Mouse (Mus musculus) olfactory bulb, adult 2 months (tissue): Measurements from ENCODE around the gene Mysm1. TPM values are rescaled to one million over a fixed set of nuclear protein-coding genes. Genes with fewer than 3 reads are reported as not detected.
A peak's percentile ranks its signal among the peaks of the same experiment; 100 is the strongest.

Experiments used
- H3K27ac ChIP-seq: fragments of 200-500 bp; 2 replicates; pipeline ENCODE4 v1.5.1; 2012; ENCODE audit warnings: low read depth, low read length; ENCODE audit not compliant: insufficient read depth
- H3K4me1 ChIP-seq: fragments of 200-500 bp; 2 replicates; pipeline ENCODE4 v1.6.1; 2012; ENCODE audit warnings: low read length; ENCODE audit not compliant: control insufficient read depth, insufficient read depth
- H3K4me3 ChIP-seq: fragments of 200-500 bp; 2 replicates; pipeline ENCODE4 v1.5.1; 2012; ENCODE audit warnings: mild to moderate bottlenecking, low read depth, low read length, moderate library complexity; ENCODE audit not compliant: insufficient read depth
- CTCF ChIP-seq: fragments of 200-500 bp; IDR thresholded peaks from 2 replicates; pipeline ENCODE4 v1.5.1; 2012; ENCODE audit warnings: low read depth, mild to moderate bottlenecking, low read length, moderate library complexity; ENCODE audit not compliant: insufficient read depth
- POLR2A ChIP-seq: fragments of 200-500 bp; IDR thresholded peaks from 2 replicates; pipeline ENCODE4 v1.6.1; 2012; ENCODE audit warnings: mild to moderate bottlenecking, low read depth, low read length, moderate library complexity; ENCODE audit not compliant: insufficient read depth
- WGBS: fragments of 180-500 bp; shearing (Covaris S2); methylation state at CpG from one replicate; pipeline ENCODE4 v1.1.7; 2018; 5-methylcytosine and 5-hydroxymethylcytosine counted together
- polyA plus RNA-seq: library from polyadenylated mRNA; stranded (reverse); fragments of >200 nt; gene quantifications from 2 replicates; pipeline ENCODE4 v1.2.4, GENCODE M21; 2012; ENCODE audit warnings: low replicate concordance; ENCODE audit not compliant: missing spikeins, insufficient read depth, insufficient read length

The Mysm1 gene
- polyA plus RNA-seq, 1 experiment, result not detected

DNA sequence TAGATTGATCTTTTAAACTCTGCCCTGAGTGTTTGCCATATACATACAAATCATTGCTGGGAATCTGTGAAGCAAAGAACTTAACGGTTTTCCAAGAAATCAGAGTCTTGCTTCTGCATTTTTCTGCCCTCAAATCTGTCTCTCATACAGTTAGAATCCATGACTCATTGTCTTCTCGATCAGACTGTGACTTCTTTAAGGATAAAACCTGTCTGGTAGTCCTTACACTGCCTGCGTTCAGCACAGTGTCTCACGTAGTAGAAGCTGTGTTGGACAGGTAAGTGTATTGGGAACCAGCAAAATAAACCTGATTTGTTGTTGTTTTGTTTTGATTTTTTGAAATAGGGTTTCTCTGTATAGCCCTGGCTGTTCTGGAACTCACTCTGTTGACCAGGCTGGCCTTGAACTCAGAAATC, 608 bp upstream of the Mysm1 start:
- Histone ChIP-seq H3K4me1 (no peaks in the 10 kb centered on the region), H3K4me3 (peak overlapping the region; percentile 89), H3K27ac (no peak overlapping the region; the same call in 1 of the 2 replicates)
- WGBS, result 32% methylated on average over 4 of the region's 4 CpGs
- no peak for TF ChIP-seq CTCF
- TF ChIP-seq POLR2A, result no peak

DNA sequence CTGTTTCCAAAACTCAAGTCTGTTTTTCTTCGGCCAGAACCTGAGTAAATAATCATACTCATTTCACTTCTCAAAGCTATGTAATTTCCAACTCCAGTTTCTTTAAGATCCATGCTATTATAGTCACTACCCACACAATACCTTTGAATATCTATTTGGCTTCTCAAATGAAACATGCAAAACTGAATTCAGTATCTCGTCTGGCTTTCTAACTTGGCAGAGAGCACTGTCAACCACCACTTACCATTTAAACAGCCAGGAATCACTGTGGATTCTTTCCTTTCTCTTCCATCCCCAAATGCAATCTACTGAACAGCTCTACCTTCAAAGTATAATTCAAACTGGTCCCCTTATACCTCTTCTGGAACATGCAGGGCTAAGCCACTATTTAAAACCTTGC, 5.6 kb downstream of the Mysm1 start:
- WGBS, result 62% methylated on average over 2 of the region's 2 CpGs

DNA sequence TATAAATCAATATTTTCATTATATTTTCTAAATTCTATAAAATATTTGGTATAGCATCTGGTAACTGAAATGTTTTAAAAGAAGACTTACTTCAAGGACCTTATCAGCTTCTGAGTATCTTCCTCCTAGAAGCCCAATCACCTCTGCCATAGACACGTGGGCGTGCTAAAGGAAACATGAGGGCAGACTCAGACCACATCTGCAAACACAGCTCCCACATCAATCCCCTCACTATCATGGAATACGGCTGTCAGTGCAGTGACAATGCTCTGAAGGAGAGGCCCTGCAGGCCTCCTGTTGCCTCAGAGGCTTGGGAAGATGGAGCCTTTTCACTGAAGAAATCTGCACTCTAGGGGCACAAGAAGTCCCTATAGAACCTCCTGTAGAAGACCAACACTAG, 26.1 kb downstream of the Mysm1 start:
- H3K27ac ChIP-seq, result no peak overlapping the region
- WGBS, result 87% methylated on average over 3 of the region's 3 CpGs
- TF ChIP-seq CTCF (no peak), POLR2A (no peak)
- no peaks in the 10 kb centered on the region for H3K4me1 ChIP-seq
- no peak overlapping the region for H3K4me3 ChIP-seq

More for the DNA sequence above, 5.6 kb downstream of the Mysm1 start:
- TF ChIP-seq POLR2A (no peak), CTCF (no peak)
- Histone ChIP-seq H3K27ac (no peak overlapping the region), H3K4me3 (no peak overlapping the region), H3K4me1 (no peaks in the 10 kb centered on the region)

DNA sequence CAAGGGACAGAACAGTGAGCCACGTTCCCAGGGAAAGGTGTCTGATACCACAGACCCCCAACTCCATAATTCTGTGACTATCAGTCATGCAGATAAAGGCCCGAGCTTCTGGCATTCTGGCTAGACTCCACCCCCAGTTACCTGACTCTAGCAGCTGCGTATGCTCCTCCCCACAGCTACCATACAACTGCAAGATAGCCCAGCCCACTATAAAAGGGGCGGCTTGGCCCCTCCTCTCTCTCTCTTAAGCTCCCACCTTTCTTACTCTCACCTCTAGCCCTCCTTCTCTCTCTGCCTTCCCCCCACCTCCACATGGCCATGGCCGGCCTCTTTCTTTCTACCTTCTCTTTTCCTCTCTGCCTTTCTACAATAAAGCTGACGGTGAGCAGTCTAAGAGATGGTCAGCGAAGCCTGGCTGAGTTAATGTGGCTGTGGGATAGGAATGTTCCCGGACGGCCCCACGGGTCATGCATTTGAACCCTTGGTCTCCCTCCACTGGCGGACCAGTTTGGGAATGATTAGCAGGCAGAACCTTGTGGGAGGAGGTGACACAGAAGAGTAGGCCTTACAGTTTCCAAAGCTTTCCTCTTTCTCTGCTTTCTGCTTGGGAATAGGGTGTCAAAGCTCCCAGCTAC, 37.6 kb downstream of the Mysm1 start:
- no peak overlapping the region for H3K27ac ChIP-seq
- WGBS, result 85% methylated on average over 11 of the region's 11 CpGs
- H3K4me1 ChIP-seq, result no peaks in the 10 kb centered on the region
- H3K4me3 ChIP-seq, result no peak overlapping the region
- TF ChIP-seq POLR2A (no peak), CTCF (no peak)

DNA sequence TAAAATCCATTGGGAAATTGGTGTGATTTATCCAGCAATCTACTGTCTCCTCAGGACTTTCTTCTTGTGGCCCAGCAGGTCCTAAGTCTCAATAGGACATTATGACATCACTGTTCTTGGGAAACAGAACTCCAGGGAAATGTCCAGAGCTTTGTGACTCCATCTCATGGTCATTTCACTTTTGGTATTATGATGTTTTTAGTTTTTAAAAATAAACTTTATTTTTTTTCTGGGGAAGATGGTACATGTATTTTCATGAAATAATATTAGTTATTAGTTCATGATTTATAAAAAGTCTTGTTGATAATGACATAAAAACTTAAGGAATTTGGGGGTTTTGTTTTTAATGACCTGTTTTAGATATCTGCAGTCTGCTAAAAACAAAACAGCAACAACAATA, 50.2 kb downstream of the Mysm1 start, which contains the start of gene Eqtn:
Gene Eqtn (minus strand): TSS at position 101 of the 400 bp plus-strand sequence.
- Histone ChIP-seq H3K27ac (no peak within 1 kb of the TSS), H3K4me3 (no peak within 1 kb of the TSS), H3K4me1 (no peaks in the 10 kb centered on the region)
- TF ChIP-seq CTCF (no peak), POLR2A (no peak)

DNA sequence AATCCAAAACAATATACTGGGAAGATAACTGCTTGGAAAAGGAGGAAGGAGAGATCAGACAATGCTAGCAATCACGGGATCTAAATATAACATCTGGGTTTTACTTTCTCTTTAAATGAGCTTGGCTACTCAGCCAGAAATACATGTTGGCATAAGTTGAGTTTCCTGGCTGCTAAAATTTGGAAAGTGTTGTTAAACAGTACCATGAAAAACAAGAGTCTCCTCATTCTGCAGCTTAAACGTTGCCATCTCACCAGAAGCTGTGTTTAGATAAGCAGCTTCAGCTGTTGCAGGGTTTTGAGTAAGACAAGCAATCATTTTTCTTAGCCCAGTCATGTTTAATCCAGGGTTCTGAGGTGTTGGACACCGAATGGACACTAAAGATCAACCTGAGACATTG, 77.1 kb downstream of the Mysm1 start:
- Histone ChIP-seq H3K27ac (no peak overlapping the region), H3K4me3 (no peak overlapping the region), H3K4me1 (no peaks in the 10 kb centered on the region)
- TF ChIP-seq POLR2A, result no peak
- TF ChIP-seq CTCF, result no peak
- 47% methylated on average over 3 of the region's 3 CpGs for WGBS

DNA sequence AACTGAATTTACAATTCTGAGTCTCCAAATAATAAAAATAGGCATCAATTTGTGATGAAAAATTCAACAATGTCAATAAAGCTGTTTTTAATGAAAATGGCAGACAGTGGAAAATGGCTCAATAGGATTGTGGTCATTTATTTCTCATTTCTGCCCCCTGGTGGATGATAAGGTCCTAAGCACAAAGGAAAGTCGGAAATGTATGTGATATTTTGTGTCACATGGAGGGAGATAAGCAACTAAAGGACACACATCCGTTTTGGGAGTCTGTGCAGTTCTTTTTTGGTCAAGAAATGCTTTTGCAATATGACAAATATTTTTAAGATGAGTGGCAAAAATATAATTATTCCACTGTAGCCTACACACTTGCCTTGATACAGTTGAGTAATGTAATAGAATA, 78.2 kb downstream of the Mysm1 start:
- Histone ChIP-seq H3K4me3 (no peak overlapping the region), H3K4me1 (no peaks in the 10 kb centered on the region), H3K27ac (no peak overlapping the region)
- TF ChIP-seq POLR2A (no peak), CTCF (no peak)
- WGBS, result 44% methylated on average over 2 of the region's 2 CpGs

Other genes starting within 250 kb of the Mysm1 start
- not detected in 2 replicates for gene Tek, start 239.8 kb downstream of the Mysm1 start, polyA plus RNA-seq
- gene Eqtn, start 50.3 kb downstream of the Mysm1 start, polyA plus RNA-seq, result not detected in 2 replicates
- not detected in 2 replicates for gene Jun, start 73.1 kb upstream of the Mysm1 start, polyA plus RNA-seq